Mouse (Mus musculus): ENCODE measurements at regions not wholly inside any gene's neighbourhood (a gene's known extent, or its start where the extent isn't known, plus 50 kb on each side); places are given as distances from the start of the nearest gene placed in this dataset.

DNA sequence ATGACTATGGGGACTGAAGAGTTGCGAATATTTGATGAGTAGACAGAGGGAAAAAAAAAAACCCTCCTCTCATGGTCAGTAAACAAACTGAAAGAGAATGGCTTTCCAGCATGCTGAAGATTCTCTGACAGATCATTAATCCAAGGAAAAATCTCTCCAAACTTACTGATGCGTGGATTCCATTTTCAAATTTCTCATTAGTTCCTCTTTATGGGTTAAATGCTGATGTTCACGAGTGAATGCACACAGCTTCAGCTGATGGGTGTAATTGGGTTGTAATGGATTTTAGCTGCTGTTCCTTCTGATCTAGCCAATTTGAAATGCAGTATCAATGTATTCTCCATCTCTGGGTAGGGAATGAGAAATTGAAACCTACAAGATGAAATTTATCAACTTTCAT, 2945.6 kb upstream of the 5930422O12Rik start:
- peak; percentile 91 for DNase-seq (ENCODE audit: inconsistent ontology term)

- DNase-seq (ENCODE audit: inconsistent ontology term), result no peak
Observed at GRCm38 (mm10) chr8:30494851-30495355, 2933.6 kb upstream of the 5930422O12Rik start.

- no peak for DNase-seq (ENCODE audit: inconsistent ontology term)
Observed at GRCm38 (mm10) chr8:30502164-30502563, 2926.3 kb upstream of the 5930422O12Rik start.

- DNase-seq (ENCODE audit: inconsistent ontology term), result no peak
Observed at GRCm38 (mm10) chr8:30511358-30511757, 2917.2 kb upstream of the 5930422O12Rik start.

GRCm38 (mm10) chr8:30522806-30523462, 2905.6 kb upstream of the 5930422O12Rik start:
- peak; percentile 72 for DNase-seq (ENCODE audit: inconsistent ontology term)

DNA sequence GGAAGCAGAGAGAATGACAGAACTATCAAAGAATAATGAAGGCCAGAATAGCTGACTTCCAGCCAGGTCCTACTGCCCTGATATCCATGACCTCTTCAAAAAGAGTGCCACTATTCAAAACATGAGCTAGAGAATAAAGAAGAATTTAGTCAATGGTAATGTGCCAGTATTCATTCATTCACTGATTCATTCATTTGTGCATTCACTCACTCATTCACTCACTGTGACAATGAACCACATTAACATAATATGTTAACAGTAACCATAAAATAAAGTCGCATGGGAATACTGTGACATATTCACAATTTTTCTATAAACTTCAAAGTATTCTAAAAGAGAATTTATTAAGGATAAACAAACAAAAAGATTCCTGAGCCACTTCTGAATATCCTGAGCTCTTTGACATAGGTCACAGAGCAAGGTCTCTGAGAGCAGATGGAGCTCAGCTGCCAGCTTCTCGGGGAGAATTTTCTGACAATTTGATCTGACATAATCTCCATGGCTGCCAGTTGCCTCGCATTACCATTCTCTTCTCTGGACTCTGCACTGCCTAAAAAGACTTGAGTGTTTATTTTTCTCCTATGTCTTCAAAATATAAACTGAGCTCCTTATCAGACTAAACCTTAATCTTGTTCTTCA, 2895.5 kb upstream of the 5930422O12Rik start:
- DNase-seq (ENCODE audit: inconsistent ontology term), result peak; percentile 66

GRCm38 (mm10) chr8:30533501-30533870, 2895.0 kb upstream of the 5930422O12Rik start:
- DNase-seq (ENCODE audit: inconsistent ontology term), result no peak

DNA sequence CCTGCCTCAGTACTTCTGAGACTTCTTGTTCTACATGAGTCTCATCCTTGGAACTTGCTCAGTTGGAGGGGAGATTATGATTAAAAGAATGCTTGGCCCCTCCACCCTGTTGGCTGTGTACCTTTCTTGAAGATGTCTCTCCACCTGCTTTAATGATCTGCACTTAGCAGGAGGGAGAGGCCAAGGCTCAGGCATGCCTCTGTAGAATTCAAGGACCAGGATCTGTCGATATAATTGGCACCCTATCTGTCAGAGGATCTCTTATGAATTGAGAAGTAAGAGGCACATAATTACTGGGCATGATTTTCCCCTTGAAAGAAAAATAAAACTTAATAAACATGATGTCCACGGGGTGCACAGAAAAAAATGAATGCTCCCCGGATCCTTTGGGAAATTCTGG, 2893.1 kb upstream of the 5930422O12Rik start:
- DNase-seq (ENCODE audit: inconsistent ontology term), result no peak

DNA sequence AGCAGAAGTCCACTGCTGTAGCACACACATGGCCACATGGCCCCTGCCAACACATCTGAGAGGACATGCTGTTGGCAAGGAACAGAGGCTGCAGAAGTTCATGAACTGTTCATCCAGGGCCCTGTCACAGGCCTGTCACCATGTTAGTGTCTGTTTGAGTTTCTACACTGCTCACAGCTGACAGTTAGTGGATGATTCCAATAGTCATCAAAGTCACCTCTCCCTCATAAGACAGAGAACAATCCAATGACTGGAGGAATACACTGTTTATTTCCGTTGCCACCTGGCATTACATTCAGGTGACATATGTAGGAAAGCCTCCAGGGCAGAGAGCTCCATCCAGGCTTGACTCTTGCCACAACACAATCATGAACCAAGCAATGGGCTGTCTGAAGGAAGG, 2886.3 kb upstream of the 5930422O12Rik start:
- DNase-seq (ENCODE audit: inconsistent ontology term), result no peak

- no peak for DNase-seq (ENCODE audit: inconsistent ontology term)
Observed at GRCm38 (mm10) chr8:30547820-30548219, 2880.7 kb upstream of the 5930422O12Rik start.

DNA sequence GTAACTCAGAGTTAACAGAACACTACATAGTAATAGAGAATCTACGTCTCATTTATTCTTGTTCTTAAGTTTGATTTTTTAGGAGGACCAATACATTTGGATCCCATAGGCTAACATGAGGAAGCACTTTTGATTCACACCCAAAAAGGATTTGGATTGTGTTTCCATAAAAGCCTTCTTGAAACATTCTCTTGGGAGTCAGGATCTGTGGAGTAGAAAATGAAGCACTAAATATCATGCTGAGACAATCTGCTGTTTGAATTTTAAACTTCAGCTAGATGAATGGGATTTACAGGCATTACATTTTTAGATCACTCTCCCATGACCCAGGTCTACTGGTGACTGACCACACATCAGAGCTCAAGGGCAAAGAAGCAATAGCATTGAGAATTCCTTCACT, 2877.5 kb upstream of the 5930422O12Rik start:
- no peak for DNase-seq (ENCODE audit: inconsistent ontology term)

- DNase-seq (ENCODE audit: inconsistent ontology term), result no peak
Observed at GRCm38 (mm10) chr8:30557429-30557828, 2871.1 kb upstream of the 5930422O12Rik start.

DNA sequence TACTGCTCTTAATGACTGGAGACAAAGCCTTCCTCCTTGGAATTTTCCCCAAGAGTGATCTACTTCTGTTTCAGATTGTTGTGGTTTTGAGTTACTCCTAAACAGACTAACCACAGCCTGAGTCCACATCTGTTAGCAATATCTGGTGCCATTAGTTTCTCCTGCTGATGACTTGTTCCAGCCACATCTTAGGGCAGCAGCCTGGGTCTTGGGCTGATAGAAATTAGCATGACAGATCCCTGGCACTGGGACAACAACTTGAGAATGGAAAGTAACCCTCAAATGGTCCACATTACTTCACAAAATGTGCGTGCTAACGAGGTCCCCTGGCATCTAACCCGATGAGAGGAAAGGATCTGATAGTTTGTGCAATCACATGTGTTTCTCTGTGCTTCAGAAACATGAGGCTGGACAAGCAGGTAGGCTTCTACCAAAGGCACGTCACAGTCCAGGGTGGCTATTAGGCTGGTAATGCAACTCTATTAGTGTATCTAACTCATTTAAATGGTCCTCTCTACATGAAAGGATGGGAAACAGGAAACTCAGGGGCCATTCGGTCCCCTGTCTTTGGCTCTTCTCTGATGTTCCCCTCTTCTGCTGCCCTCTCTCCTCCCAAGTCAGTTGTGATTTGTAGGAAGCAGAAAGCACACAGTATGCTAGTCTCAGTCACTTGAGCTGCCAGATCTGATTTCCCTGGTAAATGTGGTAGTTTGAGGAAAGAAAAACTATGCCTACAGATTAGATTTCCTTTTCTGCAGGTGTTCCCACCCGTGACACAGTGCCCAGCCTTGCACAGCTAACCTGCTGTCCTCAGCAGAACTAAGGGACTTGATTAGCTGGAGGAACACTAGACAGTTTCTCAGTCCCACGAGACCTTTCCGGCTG, 2866.9 kb upstream of the 5930422O12Rik start:
- peak; percentile 55 for DNase-seq (ENCODE audit: inconsistent ontology term)

DNA sequence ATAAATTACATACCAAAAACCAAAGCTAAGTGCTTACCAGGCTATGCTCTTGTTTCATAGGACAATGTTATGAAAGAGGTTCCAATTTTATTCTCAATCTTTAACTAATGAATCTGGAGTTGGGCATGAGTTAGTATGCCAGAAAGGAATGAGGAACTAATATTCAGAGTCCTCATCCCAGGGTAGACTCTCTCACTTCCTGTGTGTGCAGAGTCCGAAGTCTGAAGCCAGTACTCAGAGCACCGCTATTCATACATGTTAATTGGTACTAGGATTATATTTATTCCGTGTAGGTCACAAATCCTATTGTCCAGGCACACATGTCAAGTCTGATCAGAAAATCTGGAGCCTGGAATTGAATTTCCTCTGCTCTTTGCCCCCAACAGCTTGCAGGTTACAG, 2858.7 kb upstream of the 5930422O12Rik start:
- no peak for DNase-seq (ENCODE audit: inconsistent ontology term)

- DNase-seq (ENCODE audit: inconsistent ontology term), result peak; percentile 57
Observed at GRCm38 (mm10) chr8:30570547-30570946, 2858.0 kb upstream of the 5930422O12Rik start.

DNA sequence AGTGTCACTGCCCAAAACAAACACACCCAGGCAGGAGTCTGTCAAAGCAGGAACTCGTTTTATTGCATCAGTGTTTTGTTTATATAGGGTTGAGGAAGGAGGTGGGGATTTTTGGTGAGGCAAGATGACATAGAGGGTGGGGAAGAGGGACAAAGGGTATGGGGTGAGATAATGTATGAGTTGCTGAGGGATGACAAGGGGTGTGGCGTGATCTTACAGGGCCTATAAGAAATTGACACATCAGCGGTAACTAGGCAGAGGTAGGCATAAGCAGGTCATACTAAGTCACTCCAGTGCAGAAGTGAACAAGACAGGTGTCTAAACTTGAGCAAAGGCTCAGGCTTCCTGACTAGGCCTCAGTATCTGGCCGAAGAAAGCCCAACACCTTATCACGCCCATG, 2841.0 kb upstream of the 5930422O12Rik start:
- no peak for DNase-seq (ENCODE audit: inconsistent ontology term)

DNA sequence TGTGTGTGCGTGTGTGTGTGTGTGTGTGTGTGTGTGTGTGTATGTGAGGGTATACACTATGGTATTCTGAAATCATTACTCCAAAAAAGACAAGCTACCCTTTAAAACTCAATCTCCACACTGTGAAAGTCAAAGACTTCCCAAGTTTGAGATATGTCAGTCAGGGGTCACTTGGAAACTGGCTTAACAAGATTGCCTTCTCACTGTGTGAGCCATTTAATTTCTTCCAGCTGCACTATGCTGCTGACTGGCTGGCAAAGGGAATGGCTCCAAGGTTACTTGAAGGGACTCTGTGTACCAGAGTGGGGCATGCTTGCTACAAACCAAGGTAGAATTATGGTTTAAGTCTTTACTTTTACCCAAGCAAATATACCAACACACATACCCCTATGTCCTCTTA, 2826.1 kb upstream of the 5930422O12Rik start:
- no peak for DNase-seq (ENCODE audit: inconsistent ontology term)

GRCm38 (mm10) chr8:30630332-30630731, 2798.2 kb upstream of the 5930422O12Rik start:
- peak; percentile 35 for DNase-seq (ENCODE audit: inconsistent ontology term)

GRCm38 (mm10) chr8:30636791-30637190, 2791.7 kb upstream of the 5930422O12Rik start:
- DNase-seq (ENCODE audit: inconsistent ontology term), result no peak

GRCm38 (mm10) chr8:30642866-30643690, 2785.4 kb upstream of the 5930422O12Rik start:
- DNase-seq (ENCODE audit: inconsistent ontology term), result no peak

DNA sequence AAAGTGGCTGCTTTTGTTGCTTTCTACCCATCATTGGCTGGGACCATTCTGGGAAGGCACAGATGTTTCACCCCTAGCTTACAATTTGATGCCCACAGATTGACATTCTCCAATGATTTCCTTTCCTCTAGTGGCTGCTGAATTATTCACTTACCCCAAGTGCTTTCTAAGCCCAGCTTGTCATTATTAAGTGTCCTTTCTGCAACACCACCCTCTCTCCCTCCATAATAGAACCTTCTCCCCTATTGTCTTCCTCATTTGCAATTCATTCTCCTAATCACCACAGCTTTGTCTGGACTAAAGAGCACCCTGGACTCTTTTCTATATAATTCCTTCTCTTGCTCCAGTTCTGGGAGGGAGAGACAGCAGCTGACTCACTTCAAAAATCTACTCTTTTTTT, 2780.0 kb upstream of the 5930422O12Rik start:
- no peak for DNase-seq (ENCODE audit: inconsistent ontology term)
